1 mouse cellular context compared by ENCODE assay signal in the genomic region with DNA sequence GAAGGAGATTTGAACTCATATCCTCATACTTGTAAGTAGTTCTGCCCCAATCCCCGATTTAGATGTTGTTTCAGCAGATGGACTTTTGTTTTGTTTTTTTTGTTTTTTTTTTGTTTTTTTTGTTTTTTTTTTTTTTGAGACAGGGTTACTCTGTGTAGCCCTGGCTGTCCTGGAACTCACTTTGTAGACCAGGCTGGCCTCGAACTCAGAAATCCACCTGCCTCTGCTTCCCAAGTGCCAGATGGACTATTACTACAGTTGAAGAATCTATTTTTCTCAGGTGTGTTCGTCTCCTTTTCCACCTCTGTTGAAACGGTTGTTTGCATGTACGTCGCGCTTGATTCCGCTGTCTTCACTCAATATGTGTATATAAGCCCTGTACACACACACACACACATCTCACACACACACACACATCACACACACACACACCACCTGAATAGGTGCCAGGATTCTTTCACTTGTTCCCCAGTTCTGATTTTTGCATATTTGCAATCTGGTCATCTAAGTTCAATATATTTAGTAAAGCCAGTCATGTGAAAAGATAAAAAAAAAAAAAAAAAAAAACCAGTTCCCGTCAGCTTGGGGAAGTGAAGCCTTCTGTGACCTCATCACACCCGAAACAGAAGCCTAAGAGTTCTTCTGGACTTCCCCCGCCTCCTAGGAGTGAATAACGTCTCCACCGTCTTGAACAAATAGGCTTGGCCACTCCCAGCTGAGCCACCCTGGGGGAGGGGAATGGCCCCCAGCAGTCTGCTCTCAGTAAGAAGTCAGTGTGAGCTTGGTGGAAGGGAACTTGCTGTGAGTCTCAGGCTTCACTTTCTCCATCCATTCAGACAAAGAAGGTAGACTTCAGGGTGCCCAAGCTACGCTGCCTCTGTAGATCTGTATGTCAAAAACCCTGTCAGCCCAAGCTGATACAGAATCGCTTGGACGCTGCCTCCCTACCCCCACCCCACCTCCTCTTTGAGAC.
TF ChIP-seq lines count a peak whose summit lies in the region.

No protein-coding gene starts in this region.

TF ChIP-seq in MEL, 35 proteins besides CTCF, POLR2A, EP300 and RAD21 (continued from another document):
- TF ChIP-seq TAL1 (IDR thresholded peaks at IDR 0.05; ENCODE audit: low read length) (no peak), ETS1 (IDR thresholded peaks at IDR 0.05; ENCODE audit: low read depth, low read length) (peak; percentile 91), JUND (IDR thresholded peaks at IDR 0.05; ENCODE audit: low read depth, low read length) (no peak), HCFC1 (IDR thresholded peaks at IDR 0.05; ENCODE audit: low read depth, low read length) (peak; percentile 79), CHD1 (IDR thresholded peaks at IDR 0.05; ENCODE audit: low read depth, low read length) (0 out of 2 replicates have a peak, but pooled peaks have one; percentile 54), GABPA (IDR thresholded peaks at IDR 0.05; ENCODE audit: low read depth, low read length) (no peak), MYC (IDR thresholded peaks at IDR 0.05; ENCODE audit: low read depth, low read length) (no peak), MEF2A (IDR thresholded peaks at IDR 0.05; ENCODE audit: extremely low read depth, insufficient replicate concordance, low read depth, low read length, poor library complexity, severe bottlenecking) (no peak), ZKSCAN1 (IDR thresholded peaks at IDR 0.05; ENCODE audit: low read depth, low read length) (peak; percentile 74; the same call in 1 of the 2 replicates), NRF1 (IDR thresholded peaks at IDR 0.05; ENCODE audit: insufficient read depth, low read depth, low read length, poor library complexity, severe bottlenecking) (no peak), MYB (IDR thresholded peaks at IDR 0.05; ENCODE audit: low read depth, low read length) (peak; percentile 44), UBTF (IDR thresholded peaks at IDR 0.05; ENCODE audit: borderline replicate concordance, insufficient read depth, low read depth, low read length) (no peak), ELF1 (IDR thresholded peaks at IDR 0.05; ENCODE audit: low read depth, low read length) (0 out of 2 replicates have a peak, but pooled peaks have one; percentile 15), KAT2A (conservative IDR thresholded peaks at IDR 0.05; ENCODE audit: low read depth, low read length) (no peak; the same call in 1 of the 2 replicates), NELFE (IDR thresholded peaks at IDR 0.05; ENCODE audit: low read depth, low read length) (peak; percentile 49; the same call in 1 of the 2 replicates), E2F4 (IDR thresholded peaks at IDR 0.05; ENCODE audit: borderline replicate concordance, low read depth, low read length) (no peak), USF2 (IDR thresholded peaks at IDR 0.05; ENCODE audit: borderline replicate concordance in 1 of 2, insufficient read depth in 1 of 2, low read depth in 1 of 2, low read length in 2 of 2) (no peak), SMC3 (IDR thresholded peaks at IDR 0.05; ENCODE audit: low read depth, low read length) (no peak), SIN3A (IDR thresholded peaks at IDR 0.05; ENCODE audit: low read length) (peak; percentile 76; the same call in 1 of the 2 replicates), MXI1 (IDR thresholded peaks at IDR 0.05; ENCODE audit: low read depth, low read length) (peak; percentile 58), MAZ (IDR thresholded peaks at IDR 0.05; ENCODE audit: low read depth, low read length) (peak; percentile 95), MAX (IDR thresholded peaks at IDR 0.05; ENCODE audit: low read length) (peak; percentile 48; the same call in 1 of the 2 replicates), POLR2AphosphoS5 (IDR thresholded peaks at IDR 0.05; ENCODE audit: borderline replicate concordance, low read depth, low read length) (no peak), CHD2 (IDR thresholded peaks at IDR 0.05; ENCODE audit: low read length) (peak; percentile 39; the same call in 1 of the 2 replicates), POLR2AphosphoS2 (IDR thresholded peaks at IDR 0.05; ENCODE audit: low read length) (0 out of 2 replicates have a peak, but pooled peaks have one; percentile 31), BHLHE40 (IDR thresholded peaks at IDR 0.05; ENCODE audit: borderline replicate concordance, low read depth, low read length) (no peak), GATA1 (IDR thresholded peaks at IDR 0.05; ENCODE audit: low read depth, low read length) (peak; percentile 80), TCF12 (IDR thresholded peaks at IDR 0.05; ENCODE audit: low read depth, low read length) (peak; percentile 32; the same call in 1 of the 2 replicates)
